Mouse (Mus musculus): Measurements from ENCODE around the gene Itga3. TPM values are rescaled to one million over a fixed set of nuclear protein-coding genes. Genes with fewer than 3 reads are reported as not detected.

The Itga3 gene
- polyA plus RNA-seq, 1 experiment, result 0.01 TPM

DNA sequence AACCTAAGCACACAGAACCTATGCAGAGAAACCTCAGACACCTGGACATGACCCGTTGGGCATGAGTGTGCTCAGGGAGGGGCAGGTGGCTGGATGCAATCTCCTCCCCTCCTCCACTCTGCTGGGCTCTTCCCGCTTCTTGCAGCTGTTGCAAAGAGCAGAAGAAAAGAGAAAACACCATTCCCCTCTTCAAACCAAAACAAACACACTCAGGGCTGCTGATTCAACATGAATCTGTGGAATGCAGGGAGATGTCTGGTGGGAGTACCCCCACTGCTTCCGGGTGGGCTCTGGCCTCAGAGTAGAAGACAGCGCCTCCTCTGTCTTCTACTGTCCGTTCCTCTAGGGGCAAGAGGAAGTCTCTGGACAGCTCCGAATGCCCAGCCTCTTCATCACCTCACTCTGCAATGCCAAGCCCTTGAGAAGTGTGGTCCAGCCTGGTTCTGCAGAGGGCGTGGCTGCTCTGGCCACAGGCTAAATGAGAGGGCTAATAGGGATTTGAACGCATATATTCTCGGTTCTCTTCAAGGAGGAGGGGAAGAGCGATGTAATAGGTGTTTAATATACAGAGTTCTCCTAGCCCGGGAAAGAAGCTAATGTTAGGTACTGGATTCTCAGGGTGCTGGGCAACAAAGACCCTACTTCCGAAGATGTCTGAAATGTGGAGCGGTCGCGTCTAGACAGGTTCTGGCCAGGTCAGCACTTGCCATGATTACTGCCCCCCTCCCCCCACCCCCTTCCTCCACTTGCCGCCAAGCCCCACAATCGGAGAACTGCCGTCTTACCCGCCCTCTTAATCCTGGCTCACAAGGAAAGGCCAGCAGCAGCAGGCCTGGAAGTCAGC, 1.2 kb downstream of the Itga3 start:
- Histone ChIP-seq H3K36me3 (ENCODE audit: control insufficient read depth) (no peaks in the 10 kb centered on the region), H3K4me1 (ENCODE audit: control insufficient read depth) (no peaks in the 10 kb centered on the region), H3K9me3 (ENCODE audit: control insufficient read depth, low read length) (peaks cover 2% of the 10 kb centered on the region; the same call in 1 of the 2 replicates), H3K27me3 (ENCODE audit: control insufficient read depth) (peaks cover 70% of the 10 kb centered on the region), H3K4me3 (replicated peaks) (peak overlapping the region; percentile 46)
- no peak for TF ChIP-seq GATA1 (IDR thresholded peaks at IDR 0.05; ENCODE audit: low read length)
- TF ChIP-seq TAL1 (IDR thresholded peaks at IDR 0.05; ENCODE audit: low read length), result no peak

GRCm38 (mm10) chr11:95074694-95075093, 1.9 kb downstream of the Itga3 start:
- Histone ChIP-seq H3K36me3 (ENCODE audit: control insufficient read depth) (no peaks in the 10 kb centered on the region), H3K4me1 (ENCODE audit: control insufficient read depth) (no peaks in the 10 kb centered on the region), H3K27me3 (ENCODE audit: control insufficient read depth) (peaks cover 64% of the 10 kb centered on the region), H3K4me3 (replicated peaks) (no peak overlapping the region), H3K9me3 (ENCODE audit: control insufficient read depth, low read length) (peaks cover 2% of the 10 kb centered on the region; the same call in 1 of the 2 replicates)
- TF ChIP-seq GATA1 (IDR thresholded peaks at IDR 0.05; ENCODE audit: low read length), result no peak
- TF ChIP-seq TAL1 (IDR thresholded peaks at IDR 0.05; ENCODE audit: low read length), result no peak

GRCm38 (mm10) chr11:95073835-95074234, 2.8 kb downstream of the Itga3 start:
- no peaks in the 10 kb centered on the region for H3K4me1 ChIP-seq (ENCODE audit: control insufficient read depth)
- H3K4me3 ChIP-seq (replicated peaks), result no peak overlapping the region
- no peak for TF ChIP-seq GATA1 (IDR thresholded peaks at IDR 0.05; ENCODE audit: low read length)
- no peak for TF ChIP-seq TAL1 (IDR thresholded peaks at IDR 0.05; ENCODE audit: low read length)
- H3K27me3 ChIP-seq (ENCODE audit: control insufficient read depth), result peaks cover 55% of the 10 kb centered on the region
- no peaks in the 10 kb centered on the region for H3K36me3 ChIP-seq (ENCODE audit: control insufficient read depth)
- H3K9me3 ChIP-seq (ENCODE audit: control insufficient read depth, low read length), result peaks cover 2% of the 10 kb centered on the region; the same call in 1 of the 2 replicates

GRCm38 (mm10) chr11:95072804-95073203, 3.8 kb downstream of the Itga3 start:
- Histone ChIP-seq H3K27me3 (ENCODE audit: control insufficient read depth) (peaks cover 45% of the 10 kb centered on the region), H3K36me3 (ENCODE audit: control insufficient read depth) (no peaks in the 10 kb centered on the region), H3K4me3 (replicated peaks) (no peak overlapping the region), H3K4me1 (ENCODE audit: control insufficient read depth) (no peaks in the 10 kb centered on the region), H3K9me3 (ENCODE audit: control insufficient read depth, low read length) (peaks cover 2% of the 10 kb centered on the region; the same call in 1 of the 2 replicates)
- TF ChIP-seq GATA1 (IDR thresholded peaks at IDR 0.05; ENCODE audit: low read length) (no peak), TAL1 (IDR thresholded peaks at IDR 0.05; ENCODE audit: low read length) (no peak)

- H3K36me3 ChIP-seq (ENCODE audit: control insufficient read depth), result no peaks in the 10 kb centered on the region
- peaks cover 38% of the 10 kb centered on the region for H3K27me3 ChIP-seq (ENCODE audit: control insufficient read depth)
Measured at GRCm38 (mm10) chr11:95072136-95072535, 4.5 kb downstream of the Itga3 start.

GRCm38 (mm10) chr11:95071266-95071665, 5.3 kb downstream of the Itga3 start:
- Histone ChIP-seq H3K9me3 (ENCODE audit: control insufficient read depth, low read length) (no peaks in the 10 kb centered on the region; the same call in 1 of the 2 replicates), H3K36me3 (ENCODE audit: control insufficient read depth) (no peaks in the 10 kb centered on the region), H3K4me1 (ENCODE audit: control insufficient read depth) (no peaks in the 10 kb centered on the region), H3K4me3 (replicated peaks) (no peak overlapping the region), H3K27me3 (ENCODE audit: control insufficient read depth) (peaks cover 29% of the 10 kb centered on the region)
- no peak for TF ChIP-seq TAL1 (IDR thresholded peaks at IDR 0.05; ENCODE audit: low read length)
- no peak for TF ChIP-seq GATA1 (IDR thresholded peaks at IDR 0.05; ENCODE audit: low read length)

More at GRCm38 (mm10) chr11:95072136-95072535, 4.5 kb downstream of the Itga3 start:
- H3K4me3 ChIP-seq (replicated peaks), result no peak overlapping the region
- no peaks in the 10 kb centered on the region for H3K4me1 ChIP-seq (ENCODE audit: control insufficient read depth)
- peaks cover 2% of the 10 kb centered on the region; the same call in 1 of the 2 replicates for H3K9me3 ChIP-seq (ENCODE audit: control insufficient read depth, low read length)
- TF ChIP-seq GATA1 (IDR thresholded peaks at IDR 0.05; ENCODE audit: low read length), result no peak
- TF ChIP-seq TAL1 (IDR thresholded peaks at IDR 0.05; ENCODE audit: low read length), result no peak

GRCm38 (mm10) chr11:95070140-95071107, 6.2 kb downstream of the Itga3 start:
- no peak overlapping the region for H3K4me3 ChIP-seq (replicated peaks)
- peaks cover 3% of the 10 kb centered on the region; the same call in 1 of the 2 replicates for H3K36me3 ChIP-seq (ENCODE audit: control insufficient read depth)
- peaks cover 21% of the 10 kb centered on the region for H3K27me3 ChIP-seq (ENCODE audit: control insufficient read depth)
- H3K9me3 ChIP-seq (ENCODE audit: control insufficient read depth, low read length), result peaks cover 3% of the 10 kb centered on the region; the same call in 1 of the 2 replicates
- TF ChIP-seq GATA1 (IDR thresholded peaks at IDR 0.05; ENCODE audit: low read length) (no peak), TAL1 (IDR thresholded peaks at IDR 0.05; ENCODE audit: low read length) (no peak)
- no peaks in the 10 kb centered on the region for H3K4me1 ChIP-seq (ENCODE audit: control insufficient read depth)

DNA sequence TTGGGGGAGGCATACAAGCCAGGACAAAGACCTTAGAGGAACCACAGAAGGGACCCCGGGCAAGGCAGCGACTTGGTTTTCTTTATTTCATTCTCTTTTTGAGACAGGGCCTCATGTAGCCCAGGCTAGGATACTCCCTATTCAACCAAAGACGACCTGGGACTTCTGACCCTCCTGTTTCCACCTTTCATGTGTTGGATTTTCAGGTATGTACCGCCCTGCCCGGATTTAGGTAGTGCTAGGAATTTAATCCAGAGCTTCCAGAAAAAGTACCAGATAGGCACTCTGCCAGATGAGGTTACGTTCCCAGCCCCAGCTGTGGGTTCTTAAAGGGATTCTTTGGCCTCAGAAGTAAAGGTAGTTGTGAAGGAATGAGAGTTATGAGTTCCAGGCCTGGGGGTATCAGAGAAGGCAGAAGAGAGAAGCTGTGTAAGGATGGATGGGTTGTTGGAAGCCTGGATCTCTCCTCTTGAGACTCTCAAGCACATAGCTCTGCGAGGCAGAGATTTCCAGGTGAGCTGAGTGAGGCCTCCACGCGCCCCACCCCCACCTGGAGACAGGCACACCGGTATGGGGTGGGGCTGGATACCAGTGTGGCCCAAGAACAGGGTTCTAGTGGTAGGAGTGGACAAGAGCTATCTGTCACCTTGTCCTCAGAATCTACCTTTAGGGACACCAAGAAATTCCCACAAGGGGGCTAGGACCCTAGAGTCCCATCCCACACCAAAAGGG, 7.2 kb downstream of the Itga3 start:
- H3K27me3 ChIP-seq (ENCODE audit: control insufficient read depth), result peaks cover 11% of the 10 kb centered on the region
- peaks cover 3% of the 10 kb centered on the region; the same call in 1 of the 2 replicates for H3K36me3 ChIP-seq (ENCODE audit: control insufficient read depth)
- TF ChIP-seq GATA1 (IDR thresholded peaks at IDR 0.05; ENCODE audit: low read length), result no peak
- no peak for TF ChIP-seq TAL1 (IDR thresholded peaks at IDR 0.05; ENCODE audit: low read length)
- H3K9me3 ChIP-seq (ENCODE audit: control insufficient read depth, low read length), result peaks cover 3% of the 10 kb centered on the region; the same call in 1 of the 2 replicates
- H3K4me1 ChIP-seq (ENCODE audit: control insufficient read depth), result no peaks in the 10 kb centered on the region
- H3K4me3 ChIP-seq (replicated peaks), result no peak overlapping the region
